Mouse (Mus musculus) embryonic facial prominence, embryonic 13.5 days (tissue): ENCODE measurements around the gene Msh5. TPM values are rescaled to one million over a fixed set of nuclear protein-coding genes. Genes with fewer than 3 reads are reported as not detected.
A peak's percentile ranks its signal among the peaks of the same experiment; 100 is the strongest.

Experiments
- ATAC-seq: fragments of 200-750 bp; cut with Nextera tagmentation; 2 replicates; pipeline ENCODE4 v1.8.0; 2017; ENCODE audit warnings: low read depth; ENCODE audit not compliant: insufficient number of reproducible peaks, insufficient read depth, low FRiP score, low TSS enrichment
- H3K27ac ChIP-seq: fragments of 300-500 bp; sonication (generic); 2 replicates; pipeline ENCODE4 v1.5.1; 2015; ENCODE audit warnings: moderate library complexity, mild to moderate bottlenecking, inconsistent platforms
- H3K27me3 ChIP-seq: fragments of 300-500 bp; sonication (generic); 2 replicates; pipeline ENCODE4 v1.6.1; 2015; ENCODE audit warnings: mild to moderate bottlenecking, inconsistent platforms
- H3K36me3 ChIP-seq: fragments of 300-500 bp; sonication (generic); 2 replicates; pipeline ENCODE4 v1.6.1; 2015; ENCODE audit warnings: mild to moderate bottlenecking, inconsistent platforms
- H3K4me1 ChIP-seq: fragments of 300-500 bp; sonication (generic); 2 replicates; pipeline ENCODE4 v1.6.1; 2015; ENCODE audit warnings: inconsistent platforms
- H3K4me2 ChIP-seq: fragments of 300-500 bp; sonication (generic); 2 replicates; pipeline ENCODE4 v1.6.1; 2015; ENCODE audit warnings: moderate library complexity, mild to moderate bottlenecking, inconsistent platforms
- H3K4me3 ChIP-seq: fragments of 300-500 bp; sonication (generic); 2 replicates; pipeline ENCODE4 v1.5.1; 2015; ENCODE audit warnings: mild to moderate bottlenecking, inconsistent platforms
- H3K9ac ChIP-seq: fragments of 300-500 bp; sonication (generic); 2 replicates; pipeline ENCODE4 v1.6.1; 2015; ENCODE audit warnings: mild to moderate bottlenecking, inconsistent platforms
- H3K9me3 ChIP-seq: fragments of 300-500 bp; sonication (generic); 2 replicates; pipeline ENCODE4 v1.6.1; 2016; ENCODE audit warnings: inconsistent platforms
- WGBS: fragments of 180-500 bp; shearing (Covaris S2); methylation state at CpG from one replicate; pipeline ENCODE4 v1.1.7; 2015; ENCODE audit warnings: mixed read lengths; 5-methylcytosine and 5-hydroxymethylcytosine counted together
- polyA plus RNA-seq: library from polyadenylated mRNA; unstranded; fragments of >200 nt; fragmentation: Nextera tagmentation; extraction: Ambion mirVana; gene quantifications from 2 replicates; pipeline ENCODE4 v1.2.1, GENCODE M21; 2015

Msh5 gene
- 3.5 and 3.6 TPM in 2 replicates for polyA plus RNA-seq

DNA sequence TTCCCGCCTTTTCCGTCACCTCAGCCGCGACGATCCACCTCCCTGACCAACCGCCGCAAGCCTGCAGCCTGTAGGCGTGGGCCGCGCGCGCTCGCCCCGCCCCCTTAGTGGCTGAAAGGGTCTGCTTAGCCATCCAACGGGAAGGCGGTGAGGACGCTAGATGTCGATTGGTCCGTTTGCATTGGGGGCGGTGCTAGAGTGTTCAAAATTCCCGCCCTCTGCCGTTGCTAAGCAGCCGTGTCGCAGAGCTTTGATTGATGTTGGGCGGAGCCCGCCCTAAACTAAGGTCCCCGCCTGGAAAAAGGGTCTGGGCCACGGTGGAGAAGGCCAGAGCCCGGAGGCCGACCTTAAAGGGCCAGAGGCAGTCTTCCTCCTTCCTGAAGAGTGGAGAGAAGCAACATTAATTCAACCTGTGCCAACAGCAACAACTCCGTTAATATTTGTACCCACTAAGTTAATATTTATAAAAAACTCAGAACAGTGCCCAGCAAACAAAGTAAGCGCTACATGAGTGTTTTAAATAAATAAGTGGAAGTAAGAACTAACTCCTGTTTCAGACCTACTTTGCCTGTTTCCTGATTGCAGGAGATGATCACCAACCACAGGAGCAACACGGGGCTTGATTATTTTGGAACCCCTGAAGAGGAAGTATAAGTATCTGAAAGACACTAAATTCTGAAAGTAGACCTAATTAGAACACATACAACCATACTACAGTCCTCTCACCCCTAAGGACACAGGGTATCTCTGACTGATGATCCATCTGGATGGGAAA lies at the start of gene Msh5:
Gene Msh5 (minus strand): TSS at position 65 of the 775 bp plus-strand sequence.
- Histone ChIP-seq H3K36me3 (no peaks in the 10 kb centered on the region), H3K27ac (peak within 1 kb of the TSS; percentile 99), H3K9ac (peak within 1 kb of the TSS; percentile 89), H3K4me1 (peaks cover 48% of the 10 kb centered on the region), H3K9me3 (no peaks in the 10 kb centered on the region), H3K4me3 (peak within 1 kb of the TSS; percentile 55), H3K4me2 (peak within 1 kb of the TSS; percentile 95), H3K27me3 (no peaks in the 10 kb centered on the region)
- WGBS: 3% methylated on average over 33 of the region's 33 CpGs
- peak; percentile 97 for ATAC-seq

DNA sequence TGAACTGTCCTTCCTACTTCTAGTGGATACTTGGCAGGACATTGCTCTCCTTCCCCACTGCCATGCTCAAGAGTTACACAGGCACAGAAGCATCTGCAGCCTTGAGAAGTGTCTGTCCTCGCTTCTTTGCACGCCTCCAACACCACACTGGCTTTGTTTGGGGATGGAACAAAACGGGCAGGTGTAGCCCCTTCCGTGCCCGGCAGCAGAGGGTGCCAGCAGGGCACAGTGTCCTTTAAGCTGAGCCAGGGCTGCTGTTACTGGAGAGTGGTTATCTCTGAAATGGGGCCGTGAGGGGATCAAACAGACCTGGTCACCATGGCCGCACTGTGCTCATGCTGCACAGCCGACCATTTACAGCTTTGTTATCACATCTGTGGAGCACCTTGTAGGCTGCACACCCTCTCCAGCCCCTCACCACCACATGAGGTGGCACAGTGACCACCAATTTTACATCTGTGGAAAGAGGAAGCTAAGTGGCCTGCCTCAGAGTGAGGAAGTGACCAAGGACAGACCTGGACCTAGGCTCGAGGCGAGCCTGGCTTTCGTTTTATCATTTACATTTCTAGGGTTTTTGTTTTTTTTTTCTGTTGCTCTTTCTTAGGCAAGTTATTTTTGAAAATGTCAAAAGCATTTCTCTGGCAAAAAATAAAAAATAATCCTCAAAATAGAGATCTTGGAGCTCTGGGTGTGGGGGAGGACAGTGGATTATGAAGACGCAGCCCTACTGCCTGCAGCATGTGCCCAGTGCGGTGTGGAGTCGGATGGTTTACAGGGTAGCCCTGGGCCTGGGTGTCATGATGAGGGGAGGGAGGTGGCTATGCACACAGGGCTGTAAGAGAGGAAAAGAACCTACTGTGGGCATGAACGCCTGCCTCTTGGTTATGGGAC lies 48.2 kb upstream of the Msh5 start:
- Histone ChIP-seq H3K27ac (no peak overlapping the region), H3K4me2 (no peak overlapping the region), H3K27me3 (no peaks in the 10 kb centered on the region), H3K4me3 (no peak overlapping the region), H3K9ac (no peak overlapping the region), H3K9me3 (no peaks in the 10 kb centered on the region), H3K4me1 (peaks cover 10% of the 10 kb centered on the region), H3K36me3 (peaks cover 82% of the 10 kb centered on the region)
- ATAC-seq: no peak
- 91% methylated on average over 15 of the region's 15 CpGs for WGBS

DNA sequence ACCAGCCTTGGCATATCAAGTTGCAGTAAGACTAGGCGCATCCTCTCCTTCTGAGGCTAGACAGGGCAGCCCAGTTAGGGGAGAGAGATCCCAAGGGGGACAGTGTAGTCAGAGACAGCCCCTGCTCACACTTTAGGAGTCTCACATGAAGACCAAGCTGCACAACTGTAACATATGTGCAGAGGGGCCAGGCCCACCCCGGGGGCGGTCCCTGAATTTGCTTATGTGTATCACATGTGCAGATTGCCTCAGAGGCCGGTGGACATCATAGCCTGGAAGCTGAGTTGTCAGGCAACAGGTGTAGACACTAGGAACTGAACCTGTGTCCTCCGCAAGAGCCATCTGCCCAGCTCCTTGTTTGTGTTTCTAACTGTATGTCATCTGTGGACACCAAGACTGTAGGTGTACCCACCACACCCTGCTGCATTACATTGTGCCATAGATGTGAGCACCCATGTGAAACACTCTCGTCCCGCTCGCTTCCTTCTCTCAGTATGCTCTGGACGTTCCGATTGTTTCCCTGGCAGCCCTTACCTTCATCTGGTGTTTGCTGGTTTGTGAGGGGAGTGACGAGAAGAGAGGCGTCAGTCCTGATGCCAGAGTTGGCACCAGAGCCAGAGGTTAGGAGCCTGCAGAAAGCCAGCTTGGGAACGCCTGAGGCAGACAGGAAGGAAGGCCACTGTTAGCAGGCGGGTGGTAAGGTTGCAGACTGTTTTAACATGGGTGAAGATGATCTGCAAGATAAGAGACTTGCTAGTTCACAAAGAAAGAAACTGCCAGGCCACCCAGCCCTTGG lies 46.1 kb upstream of the Msh5 start:
- ATAC-seq: no peak
- Histone ChIP-seq H3K27me3 (no peaks in the 10 kb centered on the region), H3K4me3 (no peak overlapping the region), H3K4me1 (peaks cover 10% of the 10 kb centered on the region), H3K9ac (0 out of 2 replicates have a peak overlapping the region, but pooled peaks have one; percentile 54), H3K9me3 (no peaks in the 10 kb centered on the region), H3K4me2 (no peak overlapping the region), H3K36me3 (peaks cover 60% of the 10 kb centered on the region), H3K27ac (no peak overlapping the region)
- 85% methylated on average over 14 of the region's 14 CpGs for WGBS

GRCm38 (mm10) chr17:35090166-35090932 lies 43.8 kb upstream of the Msh5 start:
- Histone ChIP-seq H3K4me1 (peaks cover 10% of the 10 kb centered on the region), H3K4me2 (peak overlapping the region; percentile 69), H3K27ac (peak overlapping the region; percentile 94), H3K36me3 (peaks cover 38% of the 10 kb centered on the region), H3K27me3 (no peaks in the 10 kb centered on the region), H3K9me3 (no peaks in the 10 kb centered on the region), H3K4me3 (peak overlapping the region; percentile 66), H3K9ac (peak overlapping the region; percentile 91)
- no peak for ATAC-seq
- 68% methylated on average over 8 of the region's 8 CpGs for WGBS

DNA sequence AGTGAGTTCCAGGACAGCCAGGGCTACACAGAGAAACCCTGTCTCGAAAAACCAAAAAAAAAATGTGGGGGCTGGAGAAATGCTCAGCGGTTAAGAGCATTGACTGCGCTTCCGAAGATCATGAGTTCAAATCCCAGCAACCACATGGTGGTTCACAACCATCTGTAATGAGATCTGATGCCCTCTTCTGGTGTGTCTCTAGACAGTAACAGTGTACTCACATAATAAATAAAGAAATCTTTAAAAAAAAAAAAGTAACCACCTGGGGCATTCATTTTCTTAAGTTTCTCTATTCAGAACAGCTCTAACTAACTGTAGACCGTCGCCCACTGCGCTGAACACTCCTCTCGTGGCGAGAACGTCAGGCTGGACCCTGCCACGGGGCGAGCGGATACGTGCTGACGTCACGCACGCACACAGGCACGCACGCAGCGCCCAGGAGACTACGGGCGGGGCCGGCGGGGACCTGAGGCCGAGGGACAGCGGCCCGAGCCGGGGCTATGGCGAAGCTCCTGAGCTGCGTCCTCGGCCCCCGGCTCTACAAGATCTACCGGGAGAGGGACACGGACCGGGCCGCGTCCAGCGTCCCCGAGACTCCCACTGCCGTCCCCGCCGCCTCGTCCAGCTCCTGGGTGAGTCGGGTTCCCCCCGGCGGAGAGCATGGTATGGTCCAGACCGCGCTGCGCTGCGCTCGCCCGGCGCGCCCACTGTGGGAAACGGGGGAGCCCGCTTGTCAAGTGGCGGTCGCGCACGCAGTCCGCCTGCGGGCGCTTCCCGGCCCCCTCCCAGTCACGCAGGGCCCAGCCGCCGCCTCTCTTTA lies 42.5 kb upstream of the Msh5 start, which contains the start of gene Abhd16a:
Gene Abhd16a (plus strand): TSS at position 439 of the 820 bp plus-strand sequence.
- H3K27me3 ChIP-seq: no peaks in the 10 kb centered on the region
- peak within 1 kb of the TSS; percentile 94 for H3K27ac ChIP-seq
- no peaks in the 10 kb centered on the region for H3K9me3 ChIP-seq
- peak within 1 kb of the TSS; percentile 69 for H3K4me2 ChIP-seq
- peaks cover 10% of the 10 kb centered on the region for H3K4me1 ChIP-seq
- WGBS: 3% methylated on average over 67 of the region's 67 CpGs
- peaks cover 25% of the 10 kb centered on the region for H3K36me3 ChIP-seq
- peak within 1 kb of the TSS; percentile 91 for H3K9ac ChIP-seq
- ATAC-seq: peak; percentile 95
- peak within 1 kb of the TSS; percentile 66 for H3K4me3 ChIP-seq

- ATAC-seq: no peak
These were observed 41.6 kb upstream of the Msh5 start for GRCm38 (mm10) chr17:35088151-35088550.

GRCm38 (mm10) chr17:35085208-35085865 lies 38.8 kb upstream of the Msh5 start, which contains the start of gene Ly6g6f:
Gene Ly6g6f (minus strand): TSS chr17:35085610.
- no peaks in the 10 kb centered on the region for H3K27me3 ChIP-seq
- H3K36me3 ChIP-seq: no peaks in the 10 kb centered on the region
- no peak within 1 kb of the TSS for H3K27ac ChIP-seq
- peaks cover 6% of the 10 kb centered on the region for H3K4me1 ChIP-seq
- ATAC-seq: no peak
- WGBS: 83% methylated on average over 7 of the region's 7 CpGs
- no peak within 1 kb of the TSS for H3K4me2 ChIP-seq
- no peaks in the 10 kb centered on the region for H3K9me3 ChIP-seq
- no peak within 1 kb of the TSS for H3K9ac ChIP-seq
- H3K4me3 ChIP-seq: no peak within 1 kb of the TSS

More at GRCm38 (mm10) chr17:35088151-35088550, 41.6 kb upstream of the Msh5 start:
- no peak overlapping the region for H3K9ac ChIP-seq
- no peaks in the 10 kb centered on the region for H3K27me3 ChIP-seq
- WGBS: 45% methylated on average over 2 of the region's 2 CpGs
- no peak overlapping the region for H3K4me3 ChIP-seq
- H3K27ac ChIP-seq: no peak overlapping the region
- H3K9me3 ChIP-seq: no peaks in the 10 kb centered on the region
- H3K36me3 ChIP-seq: peaks cover 17% of the 10 kb centered on the region
- H3K4me2 ChIP-seq: no peak overlapping the region
- H3K4me1 ChIP-seq: peaks cover 10% of the 10 kb centered on the region

DNA sequence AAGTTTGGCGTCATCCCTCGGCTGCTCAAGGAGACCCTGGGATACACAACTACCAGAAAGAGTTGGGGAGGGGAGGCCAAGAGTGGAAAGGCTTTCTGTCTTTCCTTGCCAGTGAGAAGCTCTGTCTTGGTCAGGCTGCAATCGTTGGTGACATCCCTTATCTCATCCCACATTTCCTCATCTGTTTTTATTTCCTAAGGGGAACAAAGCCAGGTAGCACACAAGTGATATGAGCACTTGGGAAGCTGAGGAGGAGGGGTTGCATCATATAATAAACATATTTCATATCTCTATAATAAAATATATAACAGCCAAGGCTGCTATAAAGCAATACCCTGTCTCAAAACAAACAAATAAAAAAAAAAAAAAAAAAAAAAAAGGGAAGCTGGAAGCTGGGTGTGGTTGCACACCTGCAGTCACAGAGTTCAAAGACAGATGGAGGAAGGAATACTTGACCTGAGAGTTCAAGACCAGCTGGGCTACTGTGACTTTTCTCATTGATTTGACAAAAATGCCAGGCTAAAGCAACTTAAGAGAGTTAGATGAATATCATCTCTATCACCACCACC lies 37.5 kb upstream of the Msh5 start:
- no peak overlapping the region for H3K9ac ChIP-seq
- H3K9me3 ChIP-seq: no peaks in the 10 kb centered on the region
- peaks cover 4% of the 10 kb centered on the region; the same call in 1 of the 2 replicates for H3K27me3 ChIP-seq
- H3K4me1 ChIP-seq: no peaks in the 10 kb centered on the region
- no peak for ATAC-seq
- no peak overlapping the region for H3K27ac ChIP-seq
- no peaks in the 10 kb centered on the region for H3K36me3 ChIP-seq
- no peak overlapping the region for H3K4me2 ChIP-seq
- no peak overlapping the region for H3K4me3 ChIP-seq
- WGBS: 84% methylated on average over 3 of the region's 3 CpGs

DNA sequence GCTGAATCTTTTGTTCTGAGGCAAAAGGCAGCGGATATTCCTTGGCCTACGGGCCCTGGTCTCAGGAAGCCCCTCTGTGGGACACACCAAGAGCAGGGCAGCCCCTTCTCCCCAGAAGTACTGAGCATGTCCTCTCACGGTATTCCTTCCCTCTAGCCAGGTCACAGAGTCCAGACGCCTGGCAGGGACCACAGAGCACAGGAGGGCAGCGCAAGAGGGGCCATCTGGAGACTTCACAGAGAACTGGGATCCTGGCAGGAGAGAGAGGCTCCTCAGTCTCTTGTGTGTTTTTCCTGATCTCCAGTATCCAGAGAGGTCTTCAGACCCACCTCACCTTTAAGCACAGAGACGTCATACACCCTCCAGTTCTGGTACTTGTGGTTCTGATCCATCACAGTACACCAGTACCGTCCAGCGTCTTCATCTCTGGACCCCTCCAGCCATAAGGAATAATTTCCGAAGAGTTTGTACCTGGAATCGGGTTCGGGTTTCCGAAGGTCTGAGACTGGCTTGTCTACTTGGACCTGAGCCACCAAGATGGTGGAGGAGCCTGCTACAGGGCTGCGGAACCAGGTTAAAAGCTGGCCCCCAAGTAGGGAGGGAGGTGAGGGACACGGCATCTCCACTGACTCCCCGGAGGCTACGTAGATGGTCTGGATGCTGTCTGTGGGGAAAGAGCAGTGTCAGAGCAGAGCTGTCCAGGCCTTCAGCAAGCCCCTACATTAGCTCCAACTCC lies 36.5 kb upstream of the Msh5 start:
- H3K4me3 ChIP-seq: no peak overlapping the region
- WGBS: 81% methylated on average over 16 of the region's 16 CpGs
- no peak overlapping the region for H3K27ac ChIP-seq
- no peak overlapping the region for H3K4me2 ChIP-seq
- 0 out of 2 replicates have a peak overlapping the region, but pooled peaks have one; percentile 11 for H3K9ac ChIP-seq
- peaks cover 4% of the 10 kb centered on the region for H3K4me1 ChIP-seq
- no peak for ATAC-seq
- no peaks in the 10 kb centered on the region for H3K36me3 ChIP-seq
- no peaks in the 10 kb centered on the region for H3K9me3 ChIP-seq
- peaks cover 11% of the 10 kb centered on the region for H3K27me3 ChIP-seq
